Mouse (Mus musculus): Measurements from ENCODE around the gene Golga3. TPM values are rescaled to one million over a fixed set of nuclear protein-coding genes. Genes with fewer than 3 reads are reported as not detected.

Golga3 gene
- polyA plus RNA-seq, 1 experiment from 2014 or later, result 26.7 TPM

DNA sequence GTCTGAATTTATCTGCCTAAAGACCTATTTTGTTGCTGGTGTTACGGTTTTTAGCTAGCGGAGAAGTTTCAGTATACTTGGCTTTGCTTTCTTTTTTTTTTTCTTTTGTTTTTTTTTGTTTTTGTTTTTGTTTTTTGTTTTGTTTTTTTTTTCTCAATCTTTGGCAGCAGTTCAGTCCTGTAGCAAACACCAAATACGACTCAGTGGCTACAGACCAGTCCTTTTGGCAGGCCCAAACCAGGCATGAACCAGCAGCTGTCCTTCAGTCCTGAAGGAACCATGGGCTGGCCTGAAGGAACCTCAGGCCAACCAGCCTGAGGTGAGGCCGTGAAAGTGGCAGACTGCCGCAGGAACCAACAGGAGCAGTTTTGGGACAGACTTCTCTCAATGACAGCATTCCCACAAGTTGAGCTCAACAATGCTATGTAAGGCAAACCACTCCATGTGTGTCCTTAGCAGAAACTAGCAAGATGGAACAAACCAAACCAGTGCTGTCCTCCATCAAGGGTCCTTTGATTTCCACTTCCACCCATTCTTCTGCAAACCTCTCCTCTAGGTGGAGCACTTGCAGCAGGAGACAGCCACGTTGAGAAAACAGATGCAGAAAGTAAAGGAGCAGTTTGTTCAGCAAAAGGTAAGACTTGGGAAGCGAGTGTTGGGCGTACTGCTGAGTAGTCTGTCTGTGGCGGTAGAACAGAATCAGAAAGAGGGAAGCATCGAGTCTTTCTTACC lies 26.8 kb downstream of the Golga3 start:
- Histone ChIP-seq H3K36me3 (peaks cover 78% of the 10 kb centered on the region), H3K4me2 (replicated peaks) (no peak overlapping the region), H3K9me3 (no peaks in the 10 kb centered on the region), H3K9ac (no peak overlapping the region), H3K4me1 (no peaks in the 10 kb centered on the region), H3K4me3 (no peak overlapping the region), H3K27me3 (no peaks in the 10 kb centered on the region), H3K27ac (no peak overlapping the region)
- ATAC-seq (ENCODE audit: insufficient number of reproducible peaks, insufficient read depth, low FRiP score, low TSS enrichment), result no peak
- WGBS, result 89% methylated on average over 10 of the region's 10 CpGs

DNA sequence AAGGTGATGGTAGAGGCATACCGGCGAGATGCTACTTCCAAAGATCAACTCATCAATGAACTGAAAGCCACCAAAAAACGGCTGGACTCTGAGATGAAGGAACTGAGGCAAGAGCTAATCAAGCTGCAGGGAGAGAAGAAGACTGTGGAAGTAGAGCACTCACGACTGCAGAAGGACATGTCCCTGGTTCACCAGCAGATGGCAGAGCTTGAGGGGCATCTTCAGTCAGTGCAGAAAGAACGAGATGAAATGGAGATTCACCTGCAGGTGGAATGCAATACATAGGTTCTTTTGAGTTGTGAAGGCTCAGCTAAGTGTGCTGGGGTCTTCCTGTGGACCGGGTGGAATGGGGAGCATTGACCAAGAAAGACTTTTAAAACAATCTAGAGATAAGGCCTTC lies 28.3 kb downstream of the Golga3 start:
- H3K27ac ChIP-seq, result no peak overlapping the region
- WGBS, result 82% methylated on average over 6 of the region's 6 CpGs
- no peak overlapping the region for H3K9ac ChIP-seq
- no peaks in the 10 kb centered on the region for H3K27me3 ChIP-seq
- H3K4me1 ChIP-seq, result no peaks in the 10 kb centered on the region
- H3K9me3 ChIP-seq, result no peaks in the 10 kb centered on the region
- no peak for ATAC-seq (ENCODE audit: insufficient number of reproducible peaks, insufficient read depth, low FRiP score, low TSS enrichment)
- H3K4me2 ChIP-seq (replicated peaks), result no peak overlapping the region
- H3K4me3 ChIP-seq, result no peak overlapping the region
- peaks cover 89% of the 10 kb centered on the region for H3K36me3 ChIP-seq

DNA sequence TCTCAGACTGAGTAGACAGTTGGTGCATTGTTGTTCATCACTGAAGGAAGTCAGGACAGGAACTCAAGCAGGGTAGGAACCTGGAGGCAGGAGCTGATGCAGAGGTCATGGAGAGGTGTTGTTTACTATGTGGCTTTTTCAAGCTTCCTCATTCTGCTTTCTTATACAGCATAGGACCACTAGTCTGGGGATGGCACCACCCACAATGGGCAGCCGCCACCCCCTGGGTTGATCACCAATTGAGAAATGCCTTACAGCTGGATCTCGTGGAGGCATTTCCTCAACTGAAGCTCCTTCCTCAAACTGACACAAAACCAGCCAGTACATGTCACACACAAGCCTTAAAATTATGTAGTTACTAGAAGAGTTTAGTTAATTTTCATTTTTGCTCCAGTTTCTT lies 34.8 kb downstream of the Golga3 start:
- WGBS, result 91% methylated on average over 2 of the region's 2 CpGs
- Histone ChIP-seq H3K4me3 (no peak overlapping the region), H3K36me3 (peaks cover 92% of the 10 kb centered on the region), H3K27ac (no peak overlapping the region), H3K9ac (no peak overlapping the region), H3K27me3 (no peaks in the 10 kb centered on the region), H3K4me1 (no peaks in the 10 kb centered on the region), H3K9me3 (no peaks in the 10 kb centered on the region), H3K4me2 (replicated peaks) (no peak overlapping the region)
- ATAC-seq (ENCODE audit: insufficient number of reproducible peaks, insufficient read depth, low FRiP score, low TSS enrichment), result no peak

DNA sequence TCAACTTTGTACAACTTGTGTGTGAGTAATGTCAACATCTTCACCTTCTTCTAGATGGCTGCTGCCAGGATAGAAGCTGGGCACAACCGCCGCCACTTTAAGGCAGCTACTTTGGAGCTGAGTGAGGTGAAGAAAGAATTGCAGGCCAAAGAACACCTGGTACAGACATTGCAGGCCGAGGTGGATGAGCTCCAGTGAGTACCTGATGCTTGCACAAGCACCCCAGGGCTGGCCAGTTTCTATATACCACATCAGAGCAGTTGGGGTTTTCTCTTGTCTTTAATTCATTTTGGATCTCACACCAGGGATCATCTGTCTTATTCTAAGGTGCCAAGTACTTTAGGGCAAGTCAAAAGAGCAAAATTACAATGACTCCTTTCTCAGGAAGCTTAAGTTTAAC lies 40.3 kb downstream of the Golga3 start:
- Histone ChIP-seq H3K4me2 (replicated peaks) (no peak overlapping the region), H3K4me1 (no peaks in the 10 kb centered on the region), H3K27ac (no peak overlapping the region), H3K9me3 (no peaks in the 10 kb centered on the region), H3K36me3 (peaks cover 89% of the 10 kb centered on the region), H3K4me3 (no peak overlapping the region), H3K9ac (no peak overlapping the region), H3K27me3 (no peaks in the 10 kb centered on the region)
- 95% methylated on average over 3 of the region's 3 CpGs for WGBS
- no peak for ATAC-seq (ENCODE audit: insufficient number of reproducible peaks, insufficient read depth, low FRiP score, low TSS enrichment)

DNA sequence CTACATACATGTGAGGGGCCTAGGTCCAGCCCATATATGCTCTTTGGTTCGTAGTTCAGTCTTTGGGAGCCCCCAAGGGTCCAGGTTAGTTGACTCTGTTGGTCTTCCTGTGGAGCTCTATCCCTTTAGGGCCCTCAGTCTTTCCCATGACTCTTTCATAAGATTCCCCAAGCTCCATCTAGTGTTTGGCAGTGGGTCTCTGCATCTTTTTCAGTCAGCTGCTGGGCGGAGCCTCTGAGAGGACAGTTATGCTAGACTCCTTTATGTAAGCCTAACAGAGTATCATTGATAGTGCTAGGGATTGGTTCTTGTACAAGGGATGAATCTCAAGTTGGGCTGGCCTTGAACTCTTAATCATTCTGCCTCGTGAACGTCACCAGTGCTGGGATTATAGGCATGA lies 43.8 kb downstream of the Golga3 start:
- 92% methylated on average over 4 of the region's 4 CpGs for WGBS
- H3K36me3 ChIP-seq, result peaks cover 82% of the 10 kb centered on the region
- no peak overlapping the region for H3K9ac ChIP-seq
- no peak overlapping the region for H3K4me3 ChIP-seq
- H3K27ac ChIP-seq, result no peak overlapping the region
- no peaks in the 10 kb centered on the region for H3K27me3 ChIP-seq
- H3K4me1 ChIP-seq, result no peaks in the 10 kb centered on the region
- no peak overlapping the region for H3K4me2 ChIP-seq (replicated peaks)
- ATAC-seq (ENCODE audit: insufficient number of reproducible peaks, insufficient read depth, low FRiP score, low TSS enrichment), result no peak
- no peaks in the 10 kb centered on the region for H3K9me3 ChIP-seq

DNA sequence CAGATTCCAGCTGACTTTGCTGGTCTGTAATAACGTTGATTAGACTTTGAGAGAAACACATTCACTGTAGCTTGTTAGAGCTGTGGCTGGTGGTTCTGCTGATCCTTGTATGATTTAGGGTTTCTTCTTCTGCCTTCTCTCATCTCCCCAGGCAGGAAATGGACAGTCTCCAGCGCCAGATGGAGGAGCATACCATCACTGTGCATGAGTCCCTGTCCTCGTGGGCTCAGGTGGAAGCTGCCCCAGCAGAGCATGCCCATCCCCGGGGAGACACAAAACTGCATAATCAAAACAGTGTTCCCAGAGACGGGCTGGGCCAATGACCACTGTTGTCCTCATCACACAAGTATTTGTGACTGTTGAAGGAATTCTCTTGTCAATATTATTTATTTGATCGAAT lies 46.3 kb downstream of the Golga3 start:
- Histone ChIP-seq H3K9me3 (no peaks in the 10 kb centered on the region), H3K4me3 (no peak overlapping the region), H3K27ac (no peak overlapping the region), H3K9ac (no peak overlapping the region), H3K4me1 (no peaks in the 10 kb centered on the region), H3K36me3 (peaks cover 68% of the 10 kb centered on the region), H3K27me3 (no peaks in the 10 kb centered on the region), H3K4me2 (replicated peaks) (no peak overlapping the region)
- no peak for ATAC-seq (ENCODE audit: insufficient number of reproducible peaks, insufficient read depth, low FRiP score, low TSS enrichment)
- 80% methylated on average over 6 of the region's 6 CpGs for WGBS

DNA sequence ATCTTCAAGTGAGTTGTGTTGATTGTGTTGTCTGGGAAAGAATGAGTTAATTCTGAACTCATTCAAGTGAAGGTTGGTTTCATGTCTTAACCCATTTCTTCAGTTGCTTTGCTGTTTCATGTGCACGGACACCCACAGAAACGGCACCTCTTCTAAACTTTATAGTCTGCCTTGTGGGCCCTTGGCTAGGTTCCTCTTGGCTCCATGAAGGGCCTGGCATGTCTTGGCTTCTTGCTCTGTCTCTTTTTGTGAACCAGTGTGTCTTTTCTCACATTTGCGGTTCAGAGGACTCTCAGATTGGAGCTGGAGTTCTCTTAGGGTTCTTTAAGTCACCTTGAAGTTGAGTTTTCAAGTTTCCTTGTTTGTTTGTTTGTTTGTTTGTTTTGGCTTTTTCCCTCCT lies 48.6 kb downstream of the Golga3 start:
- Histone ChIP-seq H3K36me3 (peaks cover 48% of the 10 kb centered on the region), H3K9me3 (no peaks in the 10 kb centered on the region), H3K27ac (no peak overlapping the region), H3K4me1 (peaks cover 3% of the 10 kb centered on the region), H3K9ac (no peak overlapping the region), H3K27me3 (no peaks in the 10 kb centered on the region), H3K4me2 (replicated peaks) (no peak overlapping the region), H3K4me3 (no peak overlapping the region)
- WGBS, result 90% methylated on average over 3 of the region's 3 CpGs
- no peak for ATAC-seq (ENCODE audit: insufficient number of reproducible peaks, insufficient read depth, low FRiP score, low TSS enrichment)

DNA sequence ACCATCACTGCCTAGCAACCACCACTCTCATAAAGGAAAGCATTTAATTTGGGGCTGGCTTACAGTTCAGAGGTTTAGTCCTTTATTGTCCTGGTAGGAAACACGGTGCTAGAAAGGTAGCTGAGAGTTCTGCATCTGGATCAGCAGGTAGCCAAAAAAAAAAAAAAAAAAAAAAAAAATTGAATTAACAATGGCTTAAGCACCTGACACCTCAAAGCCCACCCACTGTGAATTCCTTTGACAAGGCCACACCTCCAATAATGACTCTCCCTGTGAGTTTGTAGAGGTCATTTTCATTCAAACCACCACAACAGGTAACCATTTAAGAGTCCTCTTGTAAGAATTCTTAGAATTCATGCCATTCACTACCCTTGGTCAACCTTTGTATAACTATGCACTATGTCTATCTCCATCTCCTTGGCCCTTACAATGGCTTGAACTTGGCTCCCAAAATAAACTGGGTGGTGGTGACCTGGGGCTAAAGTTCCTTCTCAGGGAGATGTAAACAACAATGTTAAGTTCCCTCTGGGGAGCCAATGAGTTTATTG lies 50.9 kb downstream of the Golga3 start:
- no peak overlapping the region for H3K27ac ChIP-seq
- peaks cover 24% of the 10 kb centered on the region for H3K36me3 ChIP-seq
- no peaks in the 10 kb centered on the region for H3K9me3 ChIP-seq
- H3K4me2 ChIP-seq (replicated peaks), result no peak overlapping the region
- ATAC-seq (ENCODE audit: insufficient number of reproducible peaks, insufficient read depth, low FRiP score, low TSS enrichment), result no peak
- no peak overlapping the region for H3K9ac ChIP-seq
- no peak overlapping the region for H3K4me3 ChIP-seq
- H3K27me3 ChIP-seq, result no peaks in the 10 kb centered on the region
- 41% methylated on average over 1 of the region's 1 CpGs for WGBS
- H3K4me1 ChIP-seq, result peaks cover 14% of the 10 kb centered on the region

DNA sequence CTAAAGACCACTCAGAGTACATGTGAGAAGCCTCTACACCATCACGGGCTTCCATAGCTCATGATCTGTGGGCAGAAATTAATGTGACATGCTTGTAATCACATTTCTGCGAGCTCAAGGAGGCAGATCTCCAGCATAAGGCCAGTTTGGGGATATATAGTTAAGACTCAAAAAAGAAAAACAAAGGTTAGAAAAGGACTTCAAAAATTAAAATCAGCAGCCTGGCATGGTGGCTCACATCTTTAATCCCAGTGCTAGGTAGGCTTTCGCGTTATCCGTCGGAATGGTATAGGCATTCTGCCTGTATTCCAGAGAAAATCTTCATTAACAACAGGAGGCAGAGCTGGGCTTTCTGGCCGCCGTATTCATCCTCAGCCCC lies 53.9 kb downstream of the Golga3 start:
- Histone ChIP-seq H3K27me3 (no peaks in the 10 kb centered on the region), H3K4me2 (replicated peaks) (peak overlapping the region; percentile 72), H3K4me1 (peaks cover 17% of the 10 kb centered on the region), H3K27ac (peak overlapping the region; percentile 97), H3K9ac (peak overlapping the region; percentile 96), H3K4me3 (peak overlapping the region; percentile 90), H3K9me3 (no peaks in the 10 kb centered on the region), H3K36me3 (peaks cover 12% of the 10 kb centered on the region; the same call in 1 of the 2 replicates)
- WGBS, result 10% methylated on average over 8 of the region's 8 CpGs
- no peak for ATAC-seq (ENCODE audit: insufficient number of reproducible peaks, insufficient read depth, low FRiP score, low TSS enrichment)

DNA sequence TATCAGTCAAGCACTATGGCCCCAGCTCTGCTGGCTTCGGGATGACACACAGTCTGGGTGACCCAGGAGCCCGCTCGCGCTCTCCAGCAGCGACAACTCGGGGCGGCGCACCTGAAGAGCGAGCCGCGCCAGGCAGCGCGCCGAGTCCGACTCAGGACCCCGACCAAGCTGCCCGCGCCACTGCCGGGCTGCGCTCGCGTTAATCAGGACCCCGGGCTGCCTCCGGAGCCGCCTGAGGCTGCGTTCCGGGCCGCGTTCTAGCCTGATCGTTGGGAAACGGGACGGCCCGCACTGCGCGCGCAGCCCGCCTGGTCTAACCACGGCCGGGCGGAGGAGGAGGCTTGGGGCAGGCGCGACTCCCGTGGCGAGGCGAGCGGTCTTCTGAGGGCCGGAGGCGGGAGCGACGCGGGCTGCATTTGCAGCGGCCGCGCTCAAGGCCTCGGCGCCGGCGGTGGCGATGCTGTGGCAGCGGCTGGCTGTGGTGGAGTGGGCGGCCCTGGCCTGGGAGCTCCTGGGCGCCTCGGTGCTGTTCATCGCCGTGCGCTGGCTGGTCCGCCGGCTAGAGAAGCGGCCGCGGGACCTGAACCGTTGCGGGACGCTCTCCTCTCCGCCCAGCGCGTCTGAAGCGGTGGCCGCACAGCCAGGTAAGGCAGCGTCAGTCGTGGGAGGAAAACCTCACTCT lies 54.4 kb downstream of the Golga3 start, which contains the start of gene Ankle2:
Gene Ankle2 (plus strand): TSS at position 225 of the 682 bp plus-strand sequence.
- Histone ChIP-seq H3K4me2 (replicated peaks) (peak within 1 kb of the TSS; percentile 72), H3K27me3 (no peaks in the 10 kb centered on the region), H3K9ac (peak within 1 kb of the TSS; percentile 96), H3K4me1 (peaks cover 17% of the 10 kb centered on the region), H3K36me3 (peaks cover 10% of the 10 kb centered on the region; the same call in 1 of the 2 replicates), H3K9me3 (no peaks in the 10 kb centered on the region), H3K4me3 (peak within 1 kb of the TSS; percentile 90), H3K27ac (peak within 1 kb of the TSS; percentile 97)
- peak; percentile 96 for ATAC-seq (ENCODE audit: insufficient number of reproducible peaks, insufficient read depth, low FRiP score, low TSS enrichment)
- under 1% methylated on average over 79 of the region's 81 CpGs for WGBS

DNA sequence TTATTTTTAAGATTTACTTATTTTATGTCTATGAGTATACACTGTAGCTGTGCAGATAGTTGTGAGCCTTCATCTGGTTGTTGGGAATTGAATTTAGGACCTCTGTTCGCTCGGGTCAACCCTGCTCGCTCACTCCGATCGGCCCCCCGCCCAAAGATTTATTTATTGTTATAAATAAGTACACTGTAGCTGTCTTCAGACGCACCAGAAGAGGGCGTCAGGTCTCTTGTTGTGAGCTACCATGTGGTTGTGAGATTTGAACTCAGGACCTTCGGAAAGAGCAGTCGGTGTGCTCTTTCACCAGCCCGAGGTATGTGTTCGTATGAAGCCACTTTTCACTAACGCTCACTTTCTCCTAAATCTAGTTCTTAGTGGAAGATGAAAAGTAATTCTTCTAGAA lies 55.1 kb downstream of the Golga3 start:
- WGBS, result 50% methylated on average over 13 of the region's 13 CpGs
- no peak overlapping the region for H3K27ac ChIP-seq
- no peaks in the 10 kb centered on the region for H3K27me3 ChIP-seq
- H3K9me3 ChIP-seq, result no peaks in the 10 kb centered on the region
- no peak for ATAC-seq (ENCODE audit: insufficient number of reproducible peaks, insufficient read depth, low FRiP score, low TSS enrichment)
- peak overlapping the region; percentile 90 for H3K4me3 ChIP-seq
- peaks cover 15% of the 10 kb centered on the region for H3K36me3 ChIP-seq
- H3K4me2 ChIP-seq (replicated peaks), result peak overlapping the region; percentile 72
- H3K4me1 ChIP-seq, result peaks cover 17% of the 10 kb centered on the region
- peak overlapping the region; percentile 96 for H3K9ac ChIP-seq

DNA sequence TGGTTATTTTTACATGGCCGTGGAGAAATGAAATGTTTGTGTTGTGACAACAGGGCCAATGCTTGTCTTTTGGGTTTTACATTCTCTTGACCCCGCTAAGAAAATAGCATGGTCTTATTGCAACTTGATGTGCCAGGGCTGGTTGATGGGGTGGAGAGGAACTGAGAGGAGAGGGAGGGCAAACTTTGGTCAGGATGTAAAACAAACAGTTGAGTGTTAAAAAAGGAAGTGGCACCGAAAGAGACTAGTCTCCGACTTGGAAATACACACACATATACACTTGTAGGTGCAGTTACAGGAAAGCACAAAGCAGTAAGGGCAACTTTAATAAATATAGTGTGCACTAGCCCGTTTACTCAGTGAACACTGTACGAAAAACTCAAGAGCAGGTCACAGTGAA lies 55.8 kb downstream of the Golga3 start:
- Histone ChIP-seq H3K4me3 (no peak overlapping the region), H3K27ac (no peak overlapping the region), H3K9me3 (no peaks in the 10 kb centered on the region), H3K4me1 (peaks cover 17% of the 10 kb centered on the region), H3K27me3 (no peaks in the 10 kb centered on the region), H3K9ac (no peak overlapping the region), H3K36me3 (peaks cover 22% of the 10 kb centered on the region), H3K4me2 (replicated peaks) (peak overlapping the region; percentile 72)
- no peak for ATAC-seq (ENCODE audit: insufficient number of reproducible peaks, insufficient read depth, low FRiP score, low TSS enrichment)
- WGBS, result 87% methylated on average over 6 of the region's 6 CpGs

Measured in embryonic facial prominence, embryonic 12.5 days (tissue).